13 mouse cellular contexts compared by ENCODE assay signal in the genomic region with DNA sequence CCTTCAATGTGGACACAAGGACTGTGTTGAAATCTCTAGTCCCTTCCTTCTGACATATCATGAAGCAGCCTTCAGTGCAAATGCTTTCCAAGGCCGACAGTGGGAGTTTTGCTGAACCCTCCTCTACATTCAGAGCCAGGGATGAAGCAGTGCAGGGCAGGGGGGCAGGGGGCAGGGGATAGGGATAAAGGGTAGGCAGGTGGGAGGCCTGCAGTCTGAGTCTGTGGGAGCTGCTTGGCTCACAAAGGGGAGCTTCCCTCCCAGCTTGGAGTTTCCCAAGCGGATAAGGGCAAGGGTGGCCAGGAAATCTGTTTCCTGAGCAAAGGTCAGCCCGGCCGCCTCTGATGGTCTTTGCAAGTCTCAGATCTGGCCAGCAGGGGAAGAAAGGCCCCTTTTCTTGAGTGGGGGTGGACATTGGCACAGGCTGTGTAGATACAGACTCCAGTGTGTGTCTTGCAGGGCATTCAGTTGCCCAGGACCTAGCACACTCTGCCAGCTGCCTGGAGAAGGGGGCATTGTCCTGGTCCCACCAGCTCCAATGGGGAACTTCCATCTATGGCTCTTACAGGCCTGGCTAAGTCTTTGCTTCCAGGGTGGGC. TPM values are rescaled to one million over a fixed set of nuclear protein-coding genes. Genes with fewer than 3 reads are reported as not detected.
DNase-seq lines count a peak whose midpoint lies in the region; ATAC-seq lines count a peak whose summit lies in the region.
"Had no signal": no experiment of that assay in that cellular context is flagged by ENCODE, and none has a peak within 500 bp of the region (broad histone marks: within the 10 kb centered on the region; RNA-seq: fewer than 3 reads in every experiment).

No protein-coding gene starts in this region.

- H3K36me3 ChIP-seq in midbrain, embryonic 10.5 days = no peaks in the 10 kb centered on the region
- H3K36me3 ChIP-seq in midbrain, embryonic 13.5 days = no peaks in the 10 kb centered on the region
- no peaks in the 10 kb centered on the region for H3K36me3 ChIP-seq in neural tube, embryonic 15.5 days

- H3K27me3 ChIP-seq in midbrain, embryonic 10.5 days (ENCODE audit: low read depth, poor library complexity, severe bottlenecking) = peaks cover 90% of the 10 kb centered on the region
- H3K27me3 ChIP-seq in midbrain, embryonic 13.5 days = peaks cover 42% of the 10 kb centered on the region
- H3K27me3 ChIP-seq in neural tube, embryonic 15.5 days (replicated peaks) = no peaks in the 10 kb centered on the region

- peak overlapping the region; percentile 76 for H3K27ac ChIP-seq in midbrain, embryonic 10.5 days (replicated peaks)
- H3K27ac ChIP-seq in midbrain, embryonic 13.5 days = no peak overlapping the region; the same call in 1 of the 2 replicates
- peak overlapping the region; percentile 45 for H3K27ac ChIP-seq in neural tube, embryonic 15.5 days (replicated peaks)

- peak; percentile 31 for DNase-seq in adrenal gland, adult 2 months
- no peak for DNase-seq in adrenal gland, postnatal 4 days (ENCODE audit: low spot score in 2 of 2)
- peak; percentile 39 for DNase-seq in kidney, postnatal 10 days
- DNase-seq in kidney, adult 18-20 months = no peak
- peak; percentile 48 for DNase-seq in midbrain, embryonic 10.5 days (ENCODE audit: low spot score)
- no peak for DNase-seq in thymus, postnatal 36 days
- DNase-seq: cerebellum, adult 8-10 months; gastrocnemius, postnatal 36 days had no signal

- H3K9me3 ChIP-seq in midbrain, embryonic 10.5 days (replicated peaks) = no peaks in the 10 kb centered on the region
- no peaks in the 10 kb centered on the region for H3K9me3 ChIP-seq in midbrain, embryonic 13.5 days
- no peaks in the 10 kb centered on the region for H3K9me3 ChIP-seq in neural tube, embryonic 15.5 days (replicated peaks)

- no peak overlapping the region for H3K4me2 ChIP-seq in midbrain, embryonic 13.5 days (replicated peaks)
- H3K4me2 ChIP-seq in neural tube, embryonic 15.5 days = no peak overlapping the region

- 17% methylated on average over 4 of the region's 4 CpGs for WGBS in midbrain, embryonic 10.5 days
- 47% methylated on average over 4 of the region's 4 CpGs for WGBS in midbrain, embryonic 13.5 days
- 62% methylated on average over 4 of the region's 4 CpGs for WGBS in neural tube, embryonic 15.5 days

- no peak; the same call in 1 of the 2 replicates for ATAC-seq in midbrain, embryonic 13.5 days
- ATAC-seq in neural tube, embryonic 15.5 days (ENCODE audit: low FRiP score) = peak; percentile 45; the same call in 1 of the 2 replicates
- ATAC-seq: activated CD4-positive, CD25-positive, alpha-beta regulatory T cell, adult 4 months had no signal

- H3K4me3 ChIP-seq in midbrain, embryonic 10.5 days = no peak overlapping the region
- no peak overlapping the region for H3K4me3 ChIP-seq in midbrain, embryonic 13.5 days (replicated peaks)
- no peak overlapping the region for H3K4me3 ChIP-seq in neural tube, embryonic 15.5 days (replicated peaks)

- peaks cover 41% of the 10 kb centered on the region for H3K4me1 ChIP-seq in midbrain, embryonic 10.5 days
- peaks cover 22% of the 10 kb centered on the region for H3K4me1 ChIP-seq in midbrain, embryonic 13.5 days (replicated peaks)
- peaks cover 5% of the 10 kb centered on the region; the same call in 1 of the 2 replicates for H3K4me1 ChIP-seq in neural tube, embryonic 15.5 days

- H3K9ac ChIP-seq in midbrain, embryonic 13.5 days (replicated peaks) = no peak overlapping the region
- H3K9ac ChIP-seq in neural tube, embryonic 15.5 days (replicated peaks) = no peak overlapping the region

RNA-seq across cellular contexts. Expression of a gene that starts 48.4 kb away (rescaled TPM):
- total RNA-seq in adrenal gland, adult 2 months (2021) = 10 to 100 TPM; 25.7 to 44.4 TPM
- 0.67 and 10.0 TPM in 2 replicates for polyA plus RNA-seq in adrenal gland, adult 2 months (2012; rRNA removed)
- 10 to 100 TPM in 1 of 2 experiments, 1 to 10 TPM in 1; 1.7 to 12.8 TPM for total RNA-seq in adrenal gland, postnatal 4 days (2021)
- polyA plus RNA-seq in midbrain, embryonic 10.5 days (2016; fragmentation: Nextera tagmentation; extraction: Ambion mirVana) = 0.55 and 0.81 TPM in 2 replicates
- polyA plus RNA-seq in midbrain, embryonic 13.5 days (2015; fragmentation: Nextera tagmentation; extraction: Ambion mirVana) = 2.1 and 2.5 TPM in 2 replicates
- polyA plus RNA-seq in neural tube, embryonic 15.5 days (2015; fragmentation: Nextera tagmentation; extraction: Ambion mirVana) = 5.4 and 6.5 TPM in 2 replicates
- total RNA-seq: gastrocnemius, postnatal 36 days; hematopoietic stem cell, adult 5-6 weeks; neutrophil, adult 5-6 weeks had no signal
- polyA plus RNA-seq: activated CD4-positive, CD25-positive, alpha-beta regulatory T cell, adult 4 months had no signal

Comparison
In these comparisons a context has a peak if more than half of its experiments do, and no peak if none do; other contexts are left out.
1. DNase-seq: peak in adrenal gland, adult 2 months (single experiment), kidney, postnatal 10 days (single experiment) and midbrain, embryonic 10.5 days (single experiment); none in adrenal gland, postnatal 4 days (0 of 2), kidney, adult 18-20 months (single experiment) and thymus, postnatal 36 days (0 of 2).